Mouse (Mus musculus) myocyte (in vitro differentiated cells): Measurements from ENCODE around the gene Rab25. TPM values are rescaled to one million over a fixed set of nuclear protein-coding genes. Genes with fewer than 3 reads are reported as not detected.
A peak's percentile ranks its signal among the peaks of the same experiment; 100 is the strongest.

ENCODE experiments used
- H3K27me3 ChIP-seq: one replicate; pipeline ENCODE4 v1.6.1; 2011; ENCODE audit not compliant: control insufficient read depth, insufficient read depth, insufficient read length
- H3K36me3 ChIP-seq: one replicate; pipeline ENCODE4 v1.6.1; 2011; ENCODE audit not compliant: control insufficient read depth, insufficient read depth
- H3K4me2 ChIP-seq: one replicate; pipeline ENCODE4 v1.6.1; 2011; ENCODE audit warnings: low read depth, control low read depth
- H3K4me3 ChIP-seq: one replicate; pipeline ENCODE4 v1.5.1; 2011; ENCODE audit warnings: mild to moderate bottlenecking, control low read depth, moderate library complexity
- H3K79me2 ChIP-seq: one replicate; pipeline ENCODE4 v1.6.1; 2011; ENCODE audit not compliant: control insufficient read depth, insufficient read depth
- H3ac ChIP-seq: one replicate; pipeline ENCODE4 v1.6.1; 2011; ENCODE audit not compliant: control insufficient read depth, insufficient read length
- CEBPB ChIP-seq: IDR thresholded peaks from 2 replicates; pipeline ENCODE4 v1.6.1; 2011; ENCODE audit warnings: mild to moderate bottlenecking, moderate library complexity; ENCODE audit not compliant: poor library complexity, insufficient read depth, severe bottlenecking
- E2F4 ChIP-seq: IDR thresholded peaks from one replicate; pipeline ENCODE4 v1.6.1; 2011; ENCODE audit warnings: mild to moderate bottlenecking, control low read depth, moderate library complexity; ENCODE audit not compliant: insufficient read depth
- MAX ChIP-seq: IDR thresholded peaks from one replicate; pipeline ENCODE4 v1.6.1; 2011; ENCODE audit warnings: low read depth, mild to moderate bottlenecking, control low read depth
- MYOD1 ChIP-seq, 3 experiments: IDR thresholded peaks; one replicate each; pipeline ENCODE4 v1.6.1; 2011; ENCODE audit warnings: control low read depth in 2 of 3, low read depth in 2 of 3, mild to moderate bottlenecking in 2 of 3, moderate library complexity in 1 of 3; ENCODE audit not compliant: insufficient read length in 2 of 3, control insufficient read depth in 1 of 3
- MYOG ChIP-seq, 3 experiments: IDR thresholded peaks; one replicate each; pipeline ENCODE4 v1.6.1; 2011; ENCODE audit warnings: control low read depth in 2 of 3, low read depth in 2 of 3, mild to moderate bottlenecking in 2 of 3; ENCODE audit not compliant: insufficient read length in 2 of 3, control insufficient read depth in 1 of 3, insufficient read depth in 1 of 3
- POLR2A ChIP-seq: IDR thresholded peaks from one replicate; pipeline ENCODE4 v1.6.1; 2011; ENCODE audit warnings: low read depth, mild to moderate bottlenecking, control low read depth, moderate library complexity; ENCODE audit not compliant: insufficient read length
- POLR2AphosphoS2 ChIP-seq: IDR thresholded peaks from one replicate; pipeline ENCODE4 v1.6.1; 2011; ENCODE audit warnings: low read depth, control low read depth; ENCODE audit not compliant: insufficient read length
- REST ChIP-seq: IDR thresholded peaks from one replicate; pipeline ENCODE4 v1.6.1; 2011; ENCODE audit warnings: mild to moderate bottlenecking, control low read depth, moderate library complexity; ENCODE audit not compliant: insufficient read depth, insufficient read length
- SRF ChIP-seq: IDR thresholded peaks from one replicate; pipeline ENCODE4 v1.6.1; 2011; ENCODE audit warnings: low read depth; ENCODE audit not compliant: control insufficient read depth, insufficient read length
- TCF12 ChIP-seq: IDR thresholded peaks from one replicate; pipeline ENCODE4 v1.6.1; 2011; ENCODE audit warnings: mild to moderate bottlenecking, control low read depth; ENCODE audit not compliant: poor library complexity, insufficient read depth, severe bottlenecking
- TCF3 ChIP-seq: IDR thresholded peaks from one replicate; pipeline ENCODE4 v1.6.1; 2011; ENCODE audit warnings: low read depth, control low read depth; ENCODE audit not compliant: insufficient read length
- USF1 ChIP-seq: IDR thresholded peaks from one replicate; pipeline ENCODE4 v1.6.1; 2011; ENCODE audit warnings: low read depth, mild to moderate bottlenecking, control low read depth, moderate library complexity
- polyA plus RNA-seq: library from polyadenylated mRNA; unstranded; fragments of >200 nt; fragmentation: generic; extraction: Trizol; gene quantifications from one replicate; pipeline ENCODE4 v1.2.1, GENCODE M21; 2012; ENCODE audit warnings: missing spikeins

Rab25 gene
- polyA plus RNA-seq, 1 experiment = 0.13 TPM

- peak overlapping the region; percentile 71 for H3K4me2 ChIP-seq
- H3K79me2 ChIP-seq = no peaks in the 10 kb centered on the region
- H3K36me3 ChIP-seq = no peaks in the 10 kb centered on the region
- H3K27me3 ChIP-seq = no peaks in the 10 kb centered on the region
- no peak overlapping the region for H3K4me3 ChIP-seq
- no peak overlapping the region for H3ac ChIP-seq
- TF ChIP-seq MYOG (IDR thresholded peaks at IDR 0.05; ENCODE audit: control insufficient read depth in 1 of 3, insufficient read depth in 1 of 3, insufficient read length in 2 of 3, low read depth in 2 of 3) (no peak), E2F4 (no peak), USF1 (no peak), SRF (no peak), CEBPB (no peak), TCF12 (no peak), MYOD1 (IDR thresholded peaks at IDR 0.05; ENCODE audit: control insufficient read depth in 1 of 3, insufficient read length in 2 of 3, low read depth in 2 of 3) (no peak), MAX (no peak), REST (no peak), POLR2A (no peak), TCF3 (no peak), POLR2AphosphoS2 (no peak)
These were observed 33.1 kb downstream of the Rab25 start for GRCm38 (mm10) chr3:88515095-88515386.

GRCm38 (mm10) chr3:88514231-88515094, 33.6 kb downstream of the Rab25 start:
- Histone ChIP-seq H3K79me2 (no peaks in the 10 kb centered on the region), H3K27me3 (no peaks in the 10 kb centered on the region), H3K4me2 (peak overlapping the region; percentile 71), H3K36me3 (no peaks in the 10 kb centered on the region), H3ac (no peak overlapping the region), H3K4me3 (no peak overlapping the region)
- TF ChIP-seq CEBPB (no peak), POLR2AphosphoS2 (peak; percentile 36), POLR2A (peak; percentile 26), TCF3 (no peak), MYOD1 (IDR thresholded peaks at IDR 0.05; ENCODE audit: control insufficient read depth in 1 of 3, insufficient read length in 2 of 3, low read depth in 2 of 3) (no peak)

DNA sequence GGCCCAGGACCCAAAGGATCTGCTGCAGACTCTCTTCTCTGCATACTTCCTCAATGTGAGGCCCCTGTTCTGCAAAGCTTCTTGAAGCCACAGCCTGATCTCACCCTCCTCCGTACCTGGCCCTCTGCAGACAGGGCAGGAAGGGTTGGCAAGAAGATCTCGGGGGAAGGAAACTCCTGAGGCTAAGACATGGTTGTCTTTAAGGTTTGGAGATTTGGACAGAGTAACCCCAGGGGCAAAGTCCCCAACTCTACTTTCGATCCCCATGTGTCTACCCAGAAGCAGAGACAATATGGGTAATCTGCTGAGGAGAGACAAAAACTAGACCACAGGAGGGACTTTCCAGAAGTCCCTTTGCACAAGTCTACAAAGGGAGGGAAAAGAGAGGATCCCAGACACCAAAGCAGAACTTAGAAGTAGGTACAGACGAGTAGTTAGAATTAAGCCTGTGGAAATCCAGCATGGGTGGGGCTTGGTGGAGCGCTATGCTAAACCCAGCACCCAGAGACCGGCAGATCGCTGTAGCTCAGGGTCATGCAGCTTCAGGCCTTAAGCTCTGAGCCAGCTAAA, 34.5 kb downstream of the Rab25 start:
- H3ac ChIP-seq = no peak overlapping the region
- peak overlapping the region; percentile 71 for H3K4me2 ChIP-seq

DNA sequence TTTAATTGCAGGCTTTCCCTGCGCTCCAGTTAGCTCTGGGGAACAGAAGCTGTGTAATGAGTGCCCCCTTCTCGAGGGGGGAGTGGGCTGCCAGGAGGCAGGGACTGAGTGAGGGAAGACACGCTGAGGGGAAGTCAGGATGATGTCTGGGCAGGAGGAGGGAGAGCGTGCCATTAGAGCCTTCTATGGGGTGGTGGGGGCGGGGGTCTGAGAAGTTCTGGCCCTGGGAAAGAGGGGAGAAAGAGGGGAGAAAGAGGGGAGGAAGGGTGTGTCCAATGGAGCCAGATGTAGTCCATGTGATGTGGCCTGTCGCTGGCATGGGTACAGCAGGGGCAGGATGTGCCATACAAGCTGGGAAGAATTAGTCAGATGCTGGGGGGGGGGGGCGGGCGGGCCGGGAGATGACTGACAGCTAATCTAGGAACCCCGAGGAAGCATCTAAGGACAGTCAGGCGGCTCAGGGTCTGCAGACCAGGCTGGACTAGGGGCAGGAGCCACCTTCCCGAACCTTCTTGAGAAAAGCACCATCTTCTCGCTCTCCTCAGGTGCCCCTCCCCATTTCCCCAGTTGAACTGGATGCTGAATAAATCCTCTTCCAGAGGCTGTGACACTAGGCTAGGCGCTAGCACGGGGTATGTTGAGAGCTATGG, 35.1 kb downstream of the Rab25 start:
- Histone ChIP-seq H3ac (no peak overlapping the region), H3K36me3 (no peaks in the 10 kb centered on the region), H3K79me2 (no peaks in the 10 kb centered on the region), H3K4me3 (peak overlapping the region; percentile 5), H3K27me3 (no peaks in the 10 kb centered on the region), H3K4me2 (peak overlapping the region; percentile 90)
- TF ChIP-seq E2F4 = no peak
- no peak for TF ChIP-seq SRF
- TF ChIP-seq USF1 = peak; percentile 61
- no peak for TF ChIP-seq POLR2AphosphoS2
- no peak for TF ChIP-seq TCF3
- TF ChIP-seq MYOD1 (IDR thresholded peaks at IDR 0.05; ENCODE audit: control insufficient read depth in 1 of 3, insufficient read length in 2 of 3, low read depth in 2 of 3) = peak in 1 of 3 experiments; percentile 50
- TF ChIP-seq POLR2A = peak; percentile 23
- peak; percentile 24 for TF ChIP-seq MAX
- TF ChIP-seq TCF12 = no peak
- no peak for TF ChIP-seq MYOG (IDR thresholded peaks at IDR 0.05; ENCODE audit: control insufficient read depth in 1 of 3, insufficient read depth in 1 of 3, insufficient read length in 2 of 3, low read depth in 2 of 3)
- no peak for TF ChIP-seq CEBPB
- no peak for TF ChIP-seq REST

More for the DNA sequence above, 34.5 kb downstream of the Rab25 start:
- peak; percentile 27 for TF ChIP-seq POLR2AphosphoS2
- no peak for TF ChIP-seq SRF
- Histone ChIP-seq H3K36me3 (no peaks in the 10 kb centered on the region), H3K27me3 (no peaks in the 10 kb centered on the region), H3K4me3 (peak overlapping the region; percentile 5), H3K79me2 (no peaks in the 10 kb centered on the region)
